Mouse (Mus musculus) cerebellum, adult 2 months (tissue): ENCODE measurements around the gene Cdhr1. TPM values are rescaled to one million over a fixed set of nuclear protein-coding genes. Genes with fewer than 3 reads are reported as not detected.

Experiments
- DNase-seq, 2 experiments: peaks; one replicate each; pipeline ENCODE4 v3.0.0; 2021
- H3K27ac ChIP-seq: fragments of 200-500 bp; 2 replicates; pipeline ENCODE4 v1.5.1; 2012; ENCODE audit warnings: low read length, control low read depth, inconsistent platforms; ENCODE audit not compliant: insufficient read depth
- H3K27me3 ChIP-seq: fragments of 200-500 bp; 2 replicates; pipeline ENCODE4 v1.6.1; 2012; ENCODE audit warnings: inconsistent platforms, mild to moderate bottlenecking, low read length, moderate library complexity; ENCODE audit not compliant: control insufficient read depth, insufficient read depth
- H3K4me1 ChIP-seq: fragments of 200-500 bp; 2 replicates; pipeline ENCODE4 v1.6.1; 2011; ENCODE audit warnings: low read length; ENCODE audit not compliant: control insufficient read depth, insufficient read depth
- H3K4me3 ChIP-seq: fragments of 200-500 bp; replicated peaks from 2 replicates; pipeline ENCODE3; 2011; ENCODE audit warnings: mild to moderate bottlenecking, low read depth, low read length, control low read depth; ENCODE audit not compliant: insufficient read depth
- CTCF ChIP-seq: fragments of 200-500 bp; IDR thresholded peaks from 2 replicates; pipeline ENCODE4 v1.5.1; 2011; ENCODE audit warnings: low read depth, mild to moderate bottlenecking, control low read depth, low read length, moderate library complexity, borderline replicate concordance; ENCODE audit not compliant: insufficient read depth
- POLR2A ChIP-seq: fragments of 200-500 bp; IDR thresholded peaks from 2 replicates; pipeline ENCODE4 v1.6.1; 2011; ENCODE audit warnings: low read length, control low read depth, borderline replicate concordance; ENCODE audit not compliant: insufficient read depth
- WGBS: fragments of 180-500 bp; shearing (Covaris S2); methylation state at CpG from one replicate; pipeline ENCODE4 v1.1.7; 2018; 5-methylcytosine and 5-hydroxymethylcytosine counted together
- polyA plus RNA-seq: library from polyadenylated mRNA; depleted of rRNA; stranded (reverse); fragments of >200 nt; gene quantifications from 2 replicates; pipeline ENCODE4 v1.2.3, GENCODE M21; 2012

Cdhr1 gene
- polyA plus RNA-seq, 1 experiment, result 1.1 TPM

GRCm38 (mm10) chr14:37105846-37106245 is 7.7 kb upstream of the Cdhr1 start:
- H3K4me1 ChIP-seq, result peaks cover 3% of the 10 kb centered on the region; the same call in 1 of the 2 replicates
- no peak overlapping the region for H3K27ac ChIP-seq
- DNase-seq, result no peak
- no peak overlapping the region for H3K4me3 ChIP-seq
- no peak for TF ChIP-seq POLR2A
- no peaks in the 10 kb centered on the region for H3K27me3 ChIP-seq
- 10% methylated on average over 7 of the region's 7 CpGs for WGBS

- TF ChIP-seq POLR2A, result no peak
- Histone ChIP-seq H3K27me3 (no peaks in the 10 kb centered on the region), H3K4me3 (no peak overlapping the region), H3K27ac (no peak overlapping the region), H3K4me1 (peaks cover 3% of the 10 kb centered on the region; the same call in 1 of the 2 replicates)
- no peak for DNase-seq
- 34% methylated on average over 5 of the region's 5 CpGs for WGBS
Measured at GRCm38 (mm10) chr14:37104747-37105146, 6.6 kb upstream of the Cdhr1 start.

- no peaks in the 10 kb centered on the region; the same call in 1 of the 2 replicates for H3K27me3 ChIP-seq
- TF ChIP-seq POLR2A (no peak), CTCF (no peak)
- WGBS, result 86% methylated on average over 3 of the region's 3 CpGs
- no peak overlapping the region for H3K27ac ChIP-seq
- DNase-seq, result no peak
- no peak overlapping the region for H3K4me3 ChIP-seq
- peaks cover 6% of the 10 kb centered on the region; the same call in 1 of the 2 replicates for H3K4me1 ChIP-seq
Measured at GRCm38 (mm10) chr14:37102484-37102883, 4.3 kb upstream of the Cdhr1 start.

- Histone ChIP-seq H3K4me1 (peaks cover 6% of the 10 kb centered on the region; the same call in 1 of the 2 replicates), H3K27me3 (no peaks in the 10 kb centered on the region; the same call in 1 of the 2 replicates), H3K4me3 (no peak overlapping the region), H3K27ac (no peak overlapping the region)
- TF ChIP-seq POLR2A (no peak), CTCF (no peak)
- 87% methylated on average over 5 of the region's 5 CpGs for WGBS
- DNase-seq, result no peak
Measured at GRCm38 (mm10) chr14:37101531-37101930, 3.4 kb upstream of the Cdhr1 start.

- Histone ChIP-seq H3K27me3 (no peaks in the 10 kb centered on the region; the same call in 1 of the 2 replicates), H3K4me1 (peaks cover 12% of the 10 kb centered on the region), H3K27ac (no peak overlapping the region), H3K4me3 (no peak overlapping the region)
- 88% methylated on average over 4 of the region's 4 CpGs for WGBS
- no peak for DNase-seq
- TF ChIP-seq CTCF (no peak), POLR2A (no peak)
Measured at GRCm38 (mm10) chr14:37095556-37095955, 2.6 kb downstream of the Cdhr1 start.

GRCm38 (mm10) chr14:37094436-37094835 is 3.7 kb downstream of the Cdhr1 start:
- 15% methylated on average over 6 of the region's 6 CpGs for WGBS
- Histone ChIP-seq H3K4me1 (peaks cover 12% of the 10 kb centered on the region), H3K27me3 (no peaks in the 10 kb centered on the region; the same call in 1 of the 2 replicates), H3K27ac (no peak overlapping the region), H3K4me3 (no peak overlapping the region)
- TF ChIP-seq CTCF, result no peak
- no peak for DNase-seq

GRCm38 (mm10) chr14:37083755-37084154 is 14.4 kb downstream of the Cdhr1 start:
- Histone ChIP-seq H3K27ac (no peak overlapping the region), H3K4me1 (no peaks in the 10 kb centered on the region)
- WGBS, result 54% methylated on average over 4 of the region's 4 CpGs

GRCm38 (mm10) chr14:37080724-37081123 is 17.4 kb downstream of the Cdhr1 start:
- no peaks in the 10 kb centered on the region for H3K4me1 ChIP-seq
- no peak overlapping the region for H3K4me3 ChIP-seq
- no peak for DNase-seq
- no peaks in the 10 kb centered on the region for H3K27me3 ChIP-seq
- TF ChIP-seq POLR2A, result no peak
- H3K27ac ChIP-seq, result no peak overlapping the region
- 78% methylated on average over 1 of the region's 1 CpGs for WGBS

More at GRCm38 (mm10) chr14:37083755-37084154, 14.4 kb downstream of the Cdhr1 start:
- TF ChIP-seq CTCF (no peak), POLR2A (no peak)
- DNase-seq, result no peak
- Histone ChIP-seq H3K4me3 (no peak overlapping the region), H3K27me3 (no peaks in the 10 kb centered on the region)
